Mouse (Mus musculus) forebrain, embryonic 11.5 days (tissue): ENCODE measurements around the gene Cep350. TPM values are rescaled to one million over a fixed set of nuclear protein-coding genes. Genes with fewer than 3 reads are reported as not detected.

Experiments
- ATAC-seq: fragments of 200-750 bp; cut with Nextera tagmentation; replicated peaks from 2 replicates; pipeline ENCODE4 v1.8.0; 2017; ENCODE audit warnings: moderate TSS enrichment; ENCODE audit not compliant: low FRiP score
- DNase-seq: peaks from one replicate; pipeline ENCODE4 v3.0.0-alpha.2; 2017; ENCODE audit warnings: low spot score
- H3K27ac ChIP-seq: fragments of 300-500 bp; sonication (generic); 2 replicates; pipeline ENCODE4 v1.5.1; 2014; ENCODE audit warnings: low read depth, low read length
- H3K27me3 ChIP-seq: fragments of 300-500 bp; sonication (generic); 2 replicates; pipeline ENCODE4 v1.6.1; 2014; ENCODE audit warnings: mild to moderate bottlenecking, low read length, mixed read lengths; ENCODE audit not compliant: control insufficient read depth, insufficient read depth
- H3K36me3 ChIP-seq: fragments of 300-500 bp; sonication (generic); 2 replicates; pipeline ENCODE4 v1.6.1; 2014; ENCODE audit warnings: mild to moderate bottlenecking, low read length, moderate library complexity, mixed read lengths; ENCODE audit not compliant: control insufficient read depth, insufficient read depth
- H3K4me1 ChIP-seq: fragments of 300-500 bp; sonication (generic); replicated peaks from 2 replicates; pipeline ENCODE4 v1.6.1; 2014; ENCODE audit warnings: low read length, mixed read lengths; ENCODE audit not compliant: control insufficient read depth, insufficient read depth
- H3K4me2 ChIP-seq: fragments of 300-500 bp; sonication (generic); 2 replicates; pipeline ENCODE4 v1.6.1; 2014; ENCODE audit warnings: low read depth, mild to moderate bottlenecking, low read length, moderate library complexity, mixed read lengths; ENCODE audit not compliant: severe bottlenecking
- H3K4me3 ChIP-seq: fragments of 300-500 bp; sonication (generic); 2 replicates; pipeline ENCODE4 v1.5.1; 2014; ENCODE audit warnings: low read depth, low read length
- H3K9ac ChIP-seq: fragments of 300-500 bp; sonication (generic); 2 replicates; pipeline ENCODE4 v1.6.1; 2014; ENCODE audit warnings: low read length
- H3K9me3 ChIP-seq: fragments of 300-500 bp; sonication (generic); 2 replicates; pipeline ENCODE4 v1.6.1; 2016; ENCODE audit warnings: low read length, mixed read lengths; ENCODE audit not compliant: control insufficient read depth
- WGBS: fragments of 180-500 bp; shearing (Covaris S2); extraction: QIAGEN DNeasy Blood & Tissue Kit; methylation state at CpG from one replicate; pipeline ENCODE4 v1.1.7; 2014; 5-methylcytosine and 5-hydroxymethylcytosine counted together
- polyA plus RNA-seq: library from polyadenylated mRNA; unstranded; fragments of >200 nt; fragmentation: Nextera tagmentation; extraction: Ambion mirVana; gene quantifications from 2 replicates; pipeline ENCODE4 v1.2.1, GENCODE M21; 2014

Gene Cep350
- polyA plus RNA-seq, 1 experiment from 2014 or later, result 9.7 TPM

DNA sequence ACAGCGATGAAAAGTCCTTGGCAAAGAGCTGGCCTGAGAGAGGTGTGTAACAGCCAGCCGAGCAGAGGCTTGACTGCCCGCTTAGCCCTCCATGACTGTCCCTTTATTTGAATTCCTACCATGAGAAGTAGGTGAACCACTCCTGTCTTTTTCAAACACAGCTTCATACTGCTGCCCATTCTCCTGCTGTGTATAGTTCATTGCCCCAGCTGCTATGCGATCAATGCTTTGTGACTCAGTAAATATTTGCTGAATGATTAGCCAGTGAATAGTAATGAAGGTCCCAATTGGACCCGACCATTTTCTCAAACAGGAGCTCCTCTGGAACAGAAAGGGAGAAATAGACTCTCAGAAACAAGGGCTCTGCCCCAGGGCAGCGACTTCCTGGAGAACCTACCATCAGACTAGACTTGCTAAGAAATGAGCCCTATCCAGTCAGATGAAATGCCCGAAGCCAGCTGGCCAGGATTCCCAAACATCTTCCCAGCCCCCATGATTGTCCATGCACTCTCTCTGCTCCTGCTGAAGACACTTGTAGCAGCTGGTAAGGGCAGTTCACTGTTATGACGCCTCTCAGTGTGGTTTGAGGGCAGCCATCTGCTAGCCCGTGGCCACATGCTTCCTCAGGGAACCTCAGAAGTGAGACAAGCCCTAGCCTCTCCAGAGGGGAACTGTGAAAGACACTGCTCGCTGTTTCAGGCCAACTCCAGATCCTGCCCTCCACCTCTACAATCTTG, 163.2 kb downstream of the Cep350 start:
- Histone ChIP-seq H3K4me1 (peaks cover 5% of the 10 kb centered on the region), H3K9ac (no peak overlapping the region), H3K9me3 (no peaks in the 10 kb centered on the region), H3K4me3 (no peak overlapping the region), H3K27me3 (no peaks in the 10 kb centered on the region), H3K36me3 (no peaks in the 10 kb centered on the region), H3K4me2 (no peak overlapping the region), H3K27ac (no peak overlapping the region)
- DNase-seq (no peak), ATAC-seq (no peak)
- WGBS, result 77% methylated on average over 10 of the region's 10 CpGs

DNA sequence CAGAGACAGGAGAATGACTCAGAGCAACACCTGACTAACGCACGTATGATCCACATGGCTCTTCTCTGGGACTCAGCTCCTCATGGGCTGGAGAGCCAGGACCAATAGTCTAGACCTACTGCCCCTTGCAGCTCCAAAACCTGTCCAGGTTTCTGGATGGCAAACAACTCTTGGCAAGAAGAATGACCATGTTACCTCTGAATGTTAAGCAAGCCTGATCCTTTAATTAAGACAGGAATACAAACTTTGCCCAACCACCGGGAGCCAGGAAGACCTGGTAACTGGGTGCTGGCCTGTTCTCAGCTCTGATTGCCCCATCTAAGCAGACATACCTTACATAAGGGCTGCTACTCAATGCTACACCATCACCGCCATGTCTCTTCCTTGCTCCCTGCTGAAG, 164.8 kb downstream of the Cep350 start:
- Histone ChIP-seq H3K4me2 (no peak overlapping the region), H3K4me1 (peaks cover 4% of the 10 kb centered on the region), H3K27ac (no peak overlapping the region), H3K4me3 (no peak overlapping the region), H3K27me3 (no peaks in the 10 kb centered on the region), H3K9me3 (no peaks in the 10 kb centered on the region), H3K9ac (no peak overlapping the region), H3K36me3 (no peaks in the 10 kb centered on the region)
- 93% methylated on average over 4 of the region's 4 CpGs for WGBS
- ATAC-seq, result no peak
- DNase-seq, result no peak

DNA sequence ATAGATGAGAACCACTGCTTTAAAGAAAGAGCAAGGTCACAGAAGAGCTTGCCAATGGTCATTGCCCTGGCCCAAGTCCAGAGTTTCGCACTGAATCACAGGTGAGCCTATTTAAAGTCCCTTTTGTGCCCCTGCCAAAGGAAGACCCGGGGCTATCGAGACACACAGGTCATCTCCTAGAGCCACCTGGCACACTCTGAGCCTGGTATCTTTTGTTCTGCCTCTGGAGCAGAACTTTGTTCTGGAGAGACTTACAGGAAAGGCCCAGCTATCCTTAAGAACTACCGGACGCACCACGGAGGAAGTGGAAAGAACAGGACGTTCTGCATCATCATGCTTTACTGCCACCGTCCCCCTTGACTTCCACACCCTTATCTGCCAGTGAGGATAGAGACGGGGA, 167.4 kb downstream of the Cep350 start:
- Histone ChIP-seq H3K4me1 (0 out of 2 replicates have a peak, but pooled peaks cover 1% of the 10 kb centered on the region), H3K27me3 (no peaks in the 10 kb centered on the region), H3K4me3 (no peak overlapping the region), H3K27ac (no peak overlapping the region), H3K9ac (no peak overlapping the region), H3K4me2 (no peak overlapping the region), H3K9me3 (no peaks in the 10 kb centered on the region), H3K36me3 (no peaks in the 10 kb centered on the region)
- 92% methylated on average over 9 of the region's 9 CpGs for WGBS
- ATAC-seq (no peak), DNase-seq (no peak)

DNA sequence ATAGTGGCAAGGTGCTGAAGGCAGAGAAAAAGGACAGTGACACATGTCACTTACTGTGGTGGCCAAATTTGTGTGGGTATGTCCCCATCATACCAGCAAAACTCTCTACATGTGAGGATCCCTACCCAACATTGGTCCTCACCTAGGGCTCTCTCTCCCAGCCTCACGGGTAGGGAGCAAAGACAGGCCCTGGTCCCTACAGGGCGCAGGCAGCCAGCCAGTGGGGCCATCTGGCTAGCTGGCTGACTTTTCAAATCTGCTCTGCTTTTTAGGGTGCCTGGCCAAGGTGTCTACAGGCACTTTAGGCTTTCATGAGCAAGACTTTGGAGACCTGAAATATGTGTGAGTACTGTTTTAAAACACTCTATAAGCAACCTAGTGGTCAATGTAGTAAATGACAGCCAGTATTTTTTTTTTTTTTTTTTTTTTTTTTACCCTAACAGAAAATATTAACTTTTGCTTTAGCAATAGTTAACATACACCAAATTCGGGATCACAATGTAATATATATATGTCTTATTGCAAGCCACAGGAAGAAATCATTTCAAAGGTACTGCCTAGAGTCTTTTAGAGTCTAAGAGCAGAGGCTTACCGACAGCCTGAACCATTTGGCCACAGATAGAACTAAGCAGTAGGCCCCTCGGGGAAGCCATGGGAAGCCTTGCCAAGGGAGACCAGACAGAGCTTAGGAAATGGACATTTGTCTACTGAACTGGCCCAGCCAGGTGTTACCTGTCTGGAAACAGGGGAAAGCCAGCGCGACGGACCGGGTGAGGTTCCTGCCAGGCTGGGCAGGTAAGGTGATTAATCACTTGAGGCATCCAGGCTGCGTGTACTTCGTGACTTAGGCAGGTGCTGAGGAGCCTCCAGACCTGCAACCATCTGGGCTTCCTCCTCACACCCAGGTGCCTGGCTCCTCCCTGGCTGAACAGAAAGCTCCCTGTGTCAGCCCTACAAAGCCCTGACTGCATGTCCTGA, 171.8 kb downstream of the Cep350 start:
- Histone ChIP-seq H3K4me3 (no peak overlapping the region), H3K36me3 (no peaks in the 10 kb centered on the region)
- 92% methylated on average over 11 of the region's 11 CpGs for WGBS

DNA sequence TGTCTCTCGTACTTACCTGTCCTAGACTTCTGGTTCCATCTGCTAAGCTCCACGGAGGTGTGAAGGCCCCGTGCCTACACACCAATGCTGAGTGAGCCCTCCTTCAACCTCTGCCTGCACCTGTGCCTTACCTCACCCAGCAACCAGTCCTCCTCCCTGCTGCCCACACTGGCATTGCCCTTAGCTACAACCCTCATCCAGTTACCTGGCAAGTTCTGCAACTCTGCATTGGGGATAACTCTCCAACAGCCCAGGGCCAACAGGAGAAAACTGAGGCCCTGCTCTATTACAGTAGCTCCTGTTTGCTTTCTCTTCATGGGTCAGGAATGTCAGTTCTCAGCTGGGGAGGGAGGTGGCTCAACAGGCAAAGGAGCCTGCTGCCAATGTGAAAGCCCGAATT, 175.1 kb downstream of the Cep350 start:
- Histone ChIP-seq H3K36me3 (no peaks in the 10 kb centered on the region; the same call in 1 of the 2 replicates), H3K27me3 (no peaks in the 10 kb centered on the region), H3K9ac (no peak overlapping the region), H3K4me2 (no peak overlapping the region), H3K4me3 (no peak overlapping the region), H3K9me3 (no peaks in the 10 kb centered on the region), H3K27ac (no peak overlapping the region), H3K4me1 (no peaks in the 10 kb centered on the region)
- ATAC-seq, result no peak
- DNase-seq, result no peak
- WGBS, result 100% methylated on average over 4 of the region's 4 CpGs

More for the DNA sequence above, 171.8 kb downstream of the Cep350 start:
- Histone ChIP-seq H3K4me1 (no peaks in the 10 kb centered on the region), H3K27me3 (no peaks in the 10 kb centered on the region), H3K9me3 (no peaks in the 10 kb centered on the region), H3K9ac (no peak overlapping the region), H3K4me2 (no peak overlapping the region), H3K27ac (no peak overlapping the region)
- DNase-seq, result no peak
- ATAC-seq, result no peak

DNA sequence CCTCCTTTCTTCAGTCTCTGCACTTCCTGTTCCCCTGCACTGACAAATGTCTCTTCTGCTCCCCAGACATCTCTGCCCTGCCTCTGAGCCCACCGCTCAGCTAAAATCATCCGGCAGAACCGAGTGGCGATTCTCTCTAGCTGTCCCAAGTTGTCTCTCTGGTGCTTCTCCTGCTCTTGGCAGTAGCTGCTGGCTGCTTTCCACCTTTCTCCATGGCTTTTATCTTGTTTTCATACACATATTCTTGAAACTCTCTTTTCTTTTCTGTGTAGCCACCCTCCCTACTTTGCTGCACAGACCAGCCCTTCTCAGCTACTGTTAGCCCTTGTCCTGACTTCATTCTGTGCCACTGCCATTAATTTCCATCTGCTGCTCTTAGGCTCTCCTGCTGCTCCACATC, 175.6 kb downstream of the Cep350 start:
- H3K4me3 ChIP-seq, result no peak overlapping the region
- no peak overlapping the region for H3K4me2 ChIP-seq
- DNase-seq (no peak), ATAC-seq (no peak)
- no peak overlapping the region for H3K9ac ChIP-seq
- no peak overlapping the region for H3K27ac ChIP-seq
- no peaks in the 10 kb centered on the region for H3K27me3 ChIP-seq
- H3K36me3 ChIP-seq, result no peaks in the 10 kb centered on the region; the same call in 1 of the 2 replicates
- H3K4me1 ChIP-seq, result no peaks in the 10 kb centered on the region
- H3K9me3 ChIP-seq, result no peaks in the 10 kb centered on the region
- WGBS, result 88% methylated on average over 4 of the region's 4 CpGs

DNA sequence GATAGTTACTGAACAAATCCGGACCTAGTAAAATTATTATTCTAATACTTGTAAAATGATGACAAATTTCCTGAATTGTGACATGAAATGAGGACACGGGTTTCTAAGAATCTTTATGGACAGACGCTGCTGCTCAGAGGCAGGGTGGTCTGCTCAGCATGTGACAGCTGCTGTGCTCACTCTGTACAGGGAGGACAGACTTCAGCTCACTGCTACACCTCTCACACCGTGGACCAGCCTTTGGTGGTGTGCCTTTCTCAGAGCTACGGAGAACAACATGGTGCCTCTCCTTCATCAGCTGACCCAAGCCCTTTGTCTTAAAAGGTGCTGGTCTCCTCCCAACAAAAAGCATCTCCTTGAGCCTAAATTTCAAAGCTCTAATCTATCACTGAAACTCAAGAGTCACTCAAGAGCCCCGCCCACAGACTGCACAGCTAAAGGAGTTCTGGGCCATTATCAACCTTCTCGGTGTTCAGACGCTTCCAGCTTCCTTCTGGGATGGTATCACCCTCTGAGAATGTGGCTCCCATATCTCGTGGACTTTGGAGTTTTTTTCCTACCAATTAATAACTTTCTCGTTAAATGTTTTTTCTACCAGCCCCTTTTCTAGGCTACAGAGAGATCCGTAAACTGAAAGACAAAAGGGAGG, 176.2 kb downstream of the Cep350 start:
- H3K27ac ChIP-seq, result no peak overlapping the region
- H3K9me3 ChIP-seq, result no peaks in the 10 kb centered on the region
- H3K27me3 ChIP-seq, result no peaks in the 10 kb centered on the region
- DNase-seq (no peak), ATAC-seq (no peak)
- no peak overlapping the region for H3K4me3 ChIP-seq
- H3K36me3 ChIP-seq, result no peaks in the 10 kb centered on the region; the same call in 1 of the 2 replicates
- H3K4me1 ChIP-seq, result no peaks in the 10 kb centered on the region
- no peak overlapping the region for H3K4me2 ChIP-seq
- no peak overlapping the region for H3K9ac ChIP-seq
- 78% methylated on average over 11 of the region's 11 CpGs for WGBS

DNA sequence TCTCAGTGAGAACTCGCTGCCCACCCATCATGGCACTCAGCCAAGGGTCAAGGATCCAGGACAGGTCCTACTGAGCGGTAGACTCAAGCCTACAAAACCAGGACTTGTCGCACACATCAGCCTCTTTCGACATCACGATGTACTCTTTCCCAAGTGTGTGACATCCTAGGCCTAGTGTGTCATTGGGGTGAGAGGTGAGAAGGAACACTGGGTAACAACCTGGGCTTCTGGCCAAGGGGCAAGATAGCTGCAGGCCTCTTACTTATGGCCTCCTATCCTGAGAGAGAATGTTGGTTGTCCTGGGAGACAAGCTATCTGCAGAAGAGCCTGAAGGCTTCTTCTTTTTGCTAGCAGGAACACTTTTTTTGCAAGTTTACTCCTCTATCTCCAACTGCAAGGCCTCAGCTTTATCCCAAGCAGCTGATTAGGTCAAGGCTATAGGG, 177.2 kb downstream of the Cep350 start:
- Histone ChIP-seq H3K9ac (no peak overlapping the region), H3K4me1 (no peaks in the 10 kb centered on the region), H3K9me3 (no peaks in the 10 kb centered on the region), H3K27me3 (no peaks in the 10 kb centered on the region), H3K4me2 (no peak overlapping the region), H3K36me3 (no peaks in the 10 kb centered on the region; the same call in 1 of the 2 replicates), H3K4me3 (no peak overlapping the region), H3K27ac (no peak overlapping the region)
- ATAC-seq, result no peak
- DNase-seq, result no peak
- WGBS, result 93% methylated on average over 5 of the region's 5 CpGs
